Mouse (Mus musculus) E14TG2a.4 (cell line): ENCODE data around the gene Pdia3.
"Not testable (repeated sequence)": the region's sequence is repeated elsewhere in the genome, so short reads cannot be mapped to it uniquely, and the experiment has no call there.

ENCODE experiments used
- H3K27me3 ChIP-seq: 2 replicates; pipeline ENCODE4 v1.6.1; 2014; ENCODE audit warnings: low read length, control low read depth; ENCODE audit not compliant: insufficient read depth
- H3K36me3 ChIP-seq: 2 replicates; pipeline ENCODE4 v1.6.1; 2014; ENCODE audit warnings: low read length, control low read depth; ENCODE audit not compliant: insufficient read depth
- H3K4me1 ChIP-seq: replicated peaks from 2 replicates; pipeline ENCODE4 v1.6.1; 2014; ENCODE audit warnings: low read depth, low read length, control low read depth
- H3K4me3 ChIP-seq: replicated peaks from 2 replicates; pipeline ENCODE4 v1.5.1; 2014; ENCODE audit warnings: mild to moderate bottlenecking, low read length
- H3K9me3 ChIP-seq: 2 replicates; pipeline ENCODE4 v1.6.1; 2014; ENCODE audit warnings: low read length, control low read depth
- CTCF ChIP-seq: conservative IDR thresholded peaks from 2 replicates; pipeline ENCODE4 v1.5.1; 2014; ENCODE audit warnings: low read length
- NANOG ChIP-seq: IDR thresholded peaks from 2 replicates; pipeline ENCODE4 v1.6.1; 2014; ENCODE audit warnings: borderline replicate concordance, low read length, mixed read lengths
- POU5F1 ChIP-seq: IDR thresholded peaks from 2 replicates; pipeline ENCODE4 v1.6.1; 2014; ENCODE audit warnings: low read length, borderline replicate concordance

Pdia3 gene

DNA sequence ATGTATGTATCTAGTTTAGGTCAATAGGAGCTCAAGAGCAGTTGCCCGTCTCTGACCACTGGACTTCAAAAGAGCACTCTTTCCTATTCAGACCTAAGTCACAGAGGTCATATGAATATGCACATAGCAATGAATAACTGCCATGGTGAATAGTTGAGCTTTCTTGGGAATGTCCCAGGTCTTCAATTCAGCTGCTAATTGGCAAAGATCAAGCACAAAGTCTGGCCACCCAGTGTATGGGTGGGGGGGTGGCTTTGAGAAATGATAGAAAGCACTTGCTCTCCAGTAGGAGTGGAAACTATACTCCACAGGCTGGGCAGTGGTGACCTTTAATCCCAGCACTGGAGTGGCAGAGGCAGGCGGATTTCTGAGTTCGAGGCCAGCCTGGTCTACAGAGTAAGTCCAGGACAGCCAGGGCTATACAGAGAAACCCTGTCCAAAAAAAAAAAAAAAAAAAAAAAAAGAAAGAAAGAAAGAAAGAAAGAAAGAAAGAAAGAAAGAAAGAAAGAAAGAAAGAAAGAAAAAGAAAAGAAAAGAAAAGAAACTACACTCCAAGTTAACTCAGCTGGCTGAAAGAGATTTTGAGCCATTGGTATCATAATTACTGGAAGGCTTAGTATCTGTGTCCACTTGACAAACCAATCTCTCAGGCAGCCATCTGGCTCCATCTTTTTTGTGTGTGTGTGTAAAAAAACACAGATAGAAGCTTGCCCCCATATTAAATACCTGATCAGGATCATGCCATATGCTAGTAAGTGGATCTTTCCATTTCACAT, 64.1 kb downstream of the Pdia3 start:
- TF ChIP-seq NANOG = no peak
- TF ChIP-seq CTCF = no peak
- TF ChIP-seq POU5F1 = no peak; the same call in 1 of the 2 replicates
- Histone ChIP-seq H3K27me3 (no peaks in the 10 kb centered on the region), H3K4me1 (peaks cover 9% of the 10 kb centered on the region)

DNA sequence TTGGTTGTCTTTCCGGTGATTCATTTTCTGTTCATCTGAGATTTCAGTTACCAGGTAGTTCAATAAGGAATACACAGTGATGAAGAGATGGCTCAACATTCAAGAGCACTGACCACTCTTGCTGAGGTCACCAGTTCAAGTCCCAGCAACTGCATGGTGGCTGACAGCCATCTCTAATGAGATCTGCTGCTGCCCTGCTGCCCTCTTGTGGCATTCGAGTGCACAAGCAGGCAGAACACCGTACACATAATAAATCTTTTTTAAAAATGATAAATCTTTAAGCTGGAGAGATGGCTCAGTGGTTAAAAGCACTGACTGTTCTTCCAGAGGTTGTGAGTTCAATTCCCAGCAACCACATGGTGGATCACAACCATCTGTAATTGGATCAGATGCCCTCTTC, 66.9 kb downstream of the Pdia3 start:
- Histone ChIP-seq H3K36me3 (no peaks in the 10 kb centered on the region), H3K9me3 (no peaks in the 10 kb centered on the region), H3K4me1 (peaks cover 24% of the 10 kb centered on the region), H3K4me3 (no peak overlapping the region), H3K27me3 (no peaks in the 10 kb centered on the region)
- TF ChIP-seq POU5F1 = no peak
- TF ChIP-seq CTCF = peak; percentile 53
- TF ChIP-seq NANOG = no peak

More for the DNA sequence above, 64.1 kb downstream of the Pdia3 start:
- Histone ChIP-seq H3K4me3 (no peak overlapping the region), H3K9me3 (no peaks in the 10 kb centered on the region), H3K36me3 (no peaks in the 10 kb centered on the region)

- H3K27me3 ChIP-seq, H3K9me3 ChIP-seq, H3K4me3 ChIP-seq, H3K36me3 ChIP-seq: not testable (repeated sequence)
- H3K4me1 ChIP-seq = peaks cover 24% of the 10 kb centered on the region
Measured at GRCm38 (mm10) chr2:121480916-121481315, 67.3 kb downstream of the Pdia3 start.

GRCm38 (mm10) chr2:121483576-121483975, 70.0 kb downstream of the Pdia3 start:
- H3K36me3 ChIP-seq = no peaks in the 10 kb centered on the region
- no peaks in the 10 kb centered on the region for H3K9me3 ChIP-seq
- H3K4me1 ChIP-seq = peaks cover 17% of the 10 kb centered on the region
- no peaks in the 10 kb centered on the region for H3K27me3 ChIP-seq
- TF ChIP-seq NANOG (peak; percentile 91), CTCF (no peak)
- H3K4me3 ChIP-seq = no peak overlapping the region

DNA sequence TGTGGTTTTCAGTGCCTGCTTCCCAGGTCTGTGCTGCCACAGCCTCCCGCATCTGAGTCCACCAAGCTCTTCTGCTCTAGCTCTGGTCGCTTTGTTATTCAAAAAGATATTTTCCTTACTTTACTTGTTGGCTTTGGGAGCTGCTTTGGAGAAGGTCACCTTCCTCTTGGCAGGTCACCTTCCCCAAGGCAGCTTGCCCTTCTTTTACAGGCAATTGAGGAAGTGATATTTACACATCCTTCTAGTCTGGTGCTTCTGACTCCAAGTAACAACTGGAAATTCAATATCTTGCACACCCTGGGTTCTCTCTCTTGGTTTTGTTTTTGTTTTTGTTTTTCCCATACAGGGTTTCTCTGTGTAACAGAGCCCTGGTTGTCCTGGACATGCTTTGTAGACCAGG, 70.8 kb downstream of the Pdia3 start:
- not testable (repeated sequence) for H3K27me3 ChIP-seq, H3K9me3 ChIP-seq, H3K4me3 ChIP-seq, H3K36me3 ChIP-seq
- peaks cover 17% of the 10 kb centered on the region for H3K4me1 ChIP-seq
